Mouse (Mus musculus): Measurements from ENCODE around the gene Timd4. TPM values are rescaled to one million over a fixed set of nuclear protein-coding genes. Genes with fewer than 3 reads are reported as not detected.

Timd4 gene
- polyA plus RNA-seq, 1 experiment = 0.06 TPM

GRCm38 (mm10) chr11:46847827-46848220 lies 37.2 kb downstream of the Timd4 start:
- Histone ChIP-seq H3K4me1 (ENCODE audit: control insufficient read depth, insufficient read depth, low read length) (no peaks in the 10 kb centered on the region), H3K27ac (ENCODE audit: insufficient read depth, low read length) (no peak overlapping the region), H3K4me3 (ENCODE audit: insufficient read depth, low read length) (no peak overlapping the region)
- TF ChIP-seq POLR2A (IDR thresholded peaks at IDR 0.05; ENCODE audit: extremely low read depth, insufficient read depth, low read length) = no peak
- no peak for TF ChIP-seq CTCF (IDR thresholded peaks at IDR 0.05; ENCODE audit: extremely low read depth, insufficient read depth, low read length)

- TF ChIP-seq CTCF (IDR thresholded peaks at IDR 0.05; ENCODE audit: extremely low read depth, insufficient read depth, low read length) (peak; percentile 33), POLR2A (IDR thresholded peaks at IDR 0.05; ENCODE audit: extremely low read depth, insufficient read depth, low read length) (no peak)
- H3K4me3 ChIP-seq (ENCODE audit: insufficient read depth, low read length) = no peak overlapping the region
- H3K27ac ChIP-seq (ENCODE audit: insufficient read depth, low read length) = no peak overlapping the region
- H3K4me1 ChIP-seq (ENCODE audit: control insufficient read depth, insufficient read depth, low read length) = no peaks in the 10 kb centered on the region
These were observed 37.8 kb downstream of the Timd4 start for GRCm38 (mm10) chr11:46848221-46848971.

GRCm38 (mm10) chr11:46864809-46865208 lies 54.2 kb downstream of the Timd4 start:
- Histone ChIP-seq H3K4me1 (ENCODE audit: control insufficient read depth, insufficient read depth, low read length) (no peaks in the 10 kb centered on the region), H3K27ac (ENCODE audit: insufficient read depth, low read length) (no peak overlapping the region), H3K4me3 (ENCODE audit: insufficient read depth, low read length) (no peak overlapping the region)
- peak; percentile 74 for TF ChIP-seq CTCF (IDR thresholded peaks at IDR 0.05; ENCODE audit: extremely low read depth, insufficient read depth, low read length)
- no peak for TF ChIP-seq POLR2A (IDR thresholded peaks at IDR 0.05; ENCODE audit: extremely low read depth, insufficient read depth, low read length)

- TF ChIP-seq CTCF (IDR thresholded peaks at IDR 0.05; ENCODE audit: extremely low read depth, insufficient read depth, low read length) = no peak
- TF ChIP-seq POLR2A (IDR thresholded peaks at IDR 0.05; ENCODE audit: extremely low read depth, insufficient read depth, low read length) = no peak
- Histone ChIP-seq H3K4me1 (ENCODE audit: control insufficient read depth, insufficient read depth, low read length) (no peaks in the 10 kb centered on the region), H3K27ac (ENCODE audit: insufficient read depth, low read length) (no peak overlapping the region), H3K4me3 (ENCODE audit: insufficient read depth, low read length) (no peak overlapping the region)
These were observed 58.0 kb downstream of the Timd4 start for GRCm38 (mm10) chr11:46868594-46868993.

GRCm38 (mm10) chr11:46875774-46876173 lies 65.2 kb downstream of the Timd4 start:
- no peaks in the 10 kb centered on the region for H3K4me1 ChIP-seq (ENCODE audit: control insufficient read depth, insufficient read depth, low read length)
- no peak overlapping the region for H3K4me3 ChIP-seq (ENCODE audit: insufficient read depth, low read length)
- no peak for TF ChIP-seq POLR2A (IDR thresholded peaks at IDR 0.05; ENCODE audit: extremely low read depth, insufficient read depth, low read length)
- no peak for TF ChIP-seq CTCF (IDR thresholded peaks at IDR 0.05; ENCODE audit: extremely low read depth, insufficient read depth, low read length)
- H3K27ac ChIP-seq (ENCODE audit: insufficient read depth, low read length) = no peak overlapping the region

- Histone ChIP-seq H3K27ac (ENCODE audit: insufficient read depth, low read length) (no peak overlapping the region), H3K4me3 (ENCODE audit: insufficient read depth, low read length) (no peak overlapping the region), H3K4me1 (ENCODE audit: control insufficient read depth, insufficient read depth, low read length) (no peaks in the 10 kb centered on the region)
- TF ChIP-seq CTCF (IDR thresholded peaks at IDR 0.05; ENCODE audit: extremely low read depth, insufficient read depth, low read length) (no peak), POLR2A (IDR thresholded peaks at IDR 0.05; ENCODE audit: extremely low read depth, insufficient read depth, low read length) (no peak)
These were observed 71.9 kb downstream of the Timd4 start for GRCm38 (mm10) chr11:46882456-46882855.

- TF ChIP-seq CTCF (IDR thresholded peaks at IDR 0.05; ENCODE audit: extremely low read depth, insufficient read depth, low read length) (no peak), POLR2A (IDR thresholded peaks at IDR 0.05; ENCODE audit: extremely low read depth, insufficient read depth, low read length) (no peak)
These were observed 78.5 kb downstream of the Timd4 start for GRCm38 (mm10) chr11:46889093-46889492.

More at GRCm38 (mm10) chr11:46889093-46889492, 78.5 kb downstream of the Timd4 start:
- no peak overlapping the region for H3K4me3 ChIP-seq (ENCODE audit: insufficient read depth, low read length)
- no peaks in the 10 kb centered on the region for H3K4me1 ChIP-seq (ENCODE audit: control insufficient read depth, insufficient read depth, low read length)
- no peak overlapping the region for H3K27ac ChIP-seq (ENCODE audit: insufficient read depth, low read length)

Other genes with a start within 250 kb of the Timd4 start
- not detected in 2 replicates for gene BC053393, start 239.3 kb upstream of the Timd4 start, polyA plus RNA-seq (2012; rRNA removed)
- gene Dppa1, start 181.5 kb upstream of the Timd4 start, polyA plus RNA-seq (2012; rRNA removed) = not detected in 2 replicates
- not detected in 2 replicates for gene Timd2, start 103.7 kb upstream of the Timd4 start, polyA plus RNA-seq (2012; rRNA removed)
- not detected in 2 replicates for gene Havcr1, start 75.7 kb upstream of the Timd4 start, polyA plus RNA-seq (2012; rRNA removed)

Measured in cortical plate, adult 2 months (tissue).